Mouse (Mus musculus) liver, embryonic 14.5 days (tissue): Measurements from ENCODE around the gene Hormad2.

Source experiments
- CTCF ChIP-seq: IDR thresholded peaks from 2 replicates; pipeline ENCODE4 v1.5.1; 2016; ENCODE audit warnings: antibody characterized with exemption, low read depth, control low read depth
- EP300 ChIP-seq: IDR thresholded peaks from 2 replicates; pipeline ENCODE4 v1.6.1; 2016; ENCODE audit warnings: antibody characterized with exemption, low read depth

DNA sequence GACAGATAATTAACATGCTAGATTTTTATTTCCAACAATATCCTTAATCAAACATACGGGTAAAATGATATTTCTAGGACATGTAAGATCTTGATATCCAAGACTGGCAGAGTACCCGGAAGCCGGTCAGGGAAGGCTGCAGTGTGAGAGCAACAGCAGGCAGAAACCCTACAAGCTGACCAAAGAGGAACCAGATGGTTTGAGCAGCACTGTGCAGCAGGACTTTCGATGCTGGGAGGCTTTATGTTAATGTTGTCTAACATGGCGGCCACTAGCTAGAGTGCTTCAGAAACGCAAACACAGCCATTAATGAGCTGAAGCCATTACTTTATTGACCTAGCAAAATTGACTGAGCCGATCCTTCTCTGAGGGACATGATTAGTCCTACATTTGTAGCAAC is 58.6 kb downstream of the Hormad2 start:
- no peak for TF ChIP-seq CTCF
- no peak for TF ChIP-seq EP300
